In the genomic region with DNA sequence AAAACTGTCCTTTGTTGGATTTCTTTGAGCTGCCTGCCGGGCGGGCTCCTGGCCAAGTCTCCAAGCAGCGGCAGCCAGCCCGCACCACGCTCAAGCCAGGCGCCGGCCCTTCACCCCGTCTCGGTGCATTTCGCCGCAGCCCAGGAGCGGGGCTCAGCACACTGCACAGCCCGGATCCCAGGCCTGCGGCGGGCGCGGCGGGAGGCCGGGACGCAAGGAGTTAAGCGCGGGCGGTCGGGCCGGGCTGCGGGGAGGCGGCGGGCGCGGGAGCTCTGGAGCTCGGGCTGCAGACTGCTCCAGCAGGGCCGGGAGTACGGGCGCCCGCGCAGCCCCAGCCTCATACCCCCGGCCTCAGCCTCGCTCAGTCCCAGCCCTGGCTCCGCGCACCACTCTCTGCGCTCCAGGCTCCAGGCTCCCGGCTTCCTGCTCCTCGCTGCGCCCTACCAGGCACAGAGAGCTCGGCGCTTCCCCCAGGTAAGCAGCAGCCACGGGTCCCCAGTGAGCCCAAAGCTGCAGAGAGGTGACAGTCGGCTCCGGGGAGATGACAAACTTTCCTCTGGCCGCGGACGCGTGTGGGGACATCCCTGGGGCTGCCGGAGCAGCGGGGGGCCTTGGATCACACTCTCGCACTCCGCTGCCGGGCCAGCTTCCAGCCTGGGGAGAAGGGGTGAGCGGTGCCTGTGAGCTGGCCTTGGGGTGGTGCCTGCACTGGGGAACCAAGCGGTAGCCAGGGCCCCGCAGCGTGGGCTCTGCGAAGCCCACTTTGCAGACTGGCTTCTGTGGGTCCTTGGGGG, we compare ENCODE assay signal across 9 mouse cellular contexts. TPM values are rescaled to one million over a fixed set of nuclear protein-coding genes. Genes with fewer than 3 reads are reported as not detected.
A peak's percentile ranks its signal among the peaks of the same experiment; 100 is the strongest.
DNase-seq lines count a peak whose midpoint lies in the region; ATAC-seq lines count a peak whose summit lies in the region.
"Had no signal": no experiment of that assay in that cellular context is flagged by ENCODE, and none has a peak within 500 bp of the region (broad histone marks: within the 10 kb centered on the region; RNA-seq: fewer than 3 reads in every experiment).

No protein-coding gene starts in this region.

- intact Hi-C loops in gastrocnemius, postnatal 14 days (cut with DNase I; ENCODE audit: low total_unique reads): loop anchor here (5.0 kb wide), 1 partner anchor 72 kb away; no protein-coding TSS in a partner anchor

- DNase-seq in gastrocnemius, postnatal 14 days: peak; percentile 47
- DNase-seq in gastrocnemius, adult 18-20 months (ENCODE audit: low spot score): no peak
- DNase-seq in brain, adult 2 months (ENCODE audit: low read depth, low spot score): peak; percentile 82
- peak; percentile 78 for DNase-seq in forebrain, embryonic 11.5 days (ENCODE audit: low spot score)
- DNase-seq in limb, embryonic 10.5 days (ENCODE audit: low spot score): peak; percentile 71
- DNase-seq in thymus, postnatal 0 days (ENCODE audit: low spot score): no peak

- H3K27ac ChIP-seq in forebrain, embryonic 11.5 days (ENCODE audit: low read depth, low read length): 0 out of 2 replicates have a peak overlapping the region, but pooled peaks have one; percentile 14
- peak overlapping the region; percentile 73 for H3K27ac ChIP-seq in hindbrain, embryonic 12.5 days
- H3K27ac ChIP-seq in limb, embryonic 10.5 days: peak overlapping the region; percentile 84
- H3K27ac ChIP-seq in neural tube, embryonic 12.5 days: peak overlapping the region; percentile 53

- peaks cover 3% of the 10 kb centered on the region for H3K27me3 ChIP-seq in forebrain, embryonic 11.5 days (ENCODE audit: control insufficient read depth, insufficient read depth, low read length)
- peaks cover 31% of the 10 kb centered on the region for H3K27me3 ChIP-seq in hindbrain, embryonic 12.5 days
- peaks cover 59% of the 10 kb centered on the region for H3K27me3 ChIP-seq in limb, embryonic 10.5 days (ENCODE audit: low read depth, poor library complexity, severe bottlenecking)
- peaks cover 17% of the 10 kb centered on the region for H3K27me3 ChIP-seq in neural tube, embryonic 12.5 days (replicated peaks)

- ATAC-seq in forebrain, embryonic 11.5 days (replicated peaks; ENCODE audit: low FRiP score): peak; percentile 68
- ATAC-seq in hindbrain, embryonic 12.5 days (ENCODE audit: low FRiP score): peak; percentile 81
- peak; percentile 61 for ATAC-seq in neural tube, embryonic 12.5 days (ENCODE audit: low FRiP score, low read depth)

- H3K9ac ChIP-seq in forebrain, embryonic 11.5 days (ENCODE audit: low read length): peak overlapping the region; percentile 57
- peak overlapping the region; percentile 77 for H3K9ac ChIP-seq in hindbrain, embryonic 12.5 days
- H3K9ac ChIP-seq in neural tube, embryonic 12.5 days: peak overlapping the region; percentile 81

- H3K36me3 ChIP-seq in forebrain, embryonic 11.5 days (ENCODE audit: control insufficient read depth, insufficient read depth, low read length): no peaks in the 10 kb centered on the region
- no peaks in the 10 kb centered on the region for H3K36me3 ChIP-seq in hindbrain, embryonic 12.5 days
- no peaks in the 10 kb centered on the region for H3K36me3 ChIP-seq in limb, embryonic 10.5 days
- no peaks in the 10 kb centered on the region for H3K36me3 ChIP-seq in neural tube, embryonic 12.5 days

- WGBS in forebrain, embryonic 11.5 days: under 1% methylated on average over 62 of the region's 63 CpGs
- WGBS in hindbrain, embryonic 12.5 days: 2% methylated on average over 62 of the region's 63 CpGs
- whole genome bisulfite sequencing in limb, embryonic 10.5 days: 2% methylated on average over 62 of the region's 63 CpGs
- WGBS in neural tube, embryonic 12.5 days: 2% methylated on average over 62 of the region's 63 CpGs

- peak overlapping the region; percentile 52 for H3K4me3 ChIP-seq in forebrain, embryonic 11.5 days (ENCODE audit: low read depth, low read length)
- H3K4me3 ChIP-seq in hindbrain, embryonic 12.5 days: peak overlapping the region; percentile 50
- H3K4me3 ChIP-seq in limb, embryonic 10.5 days: peak overlapping the region; percentile 61
- H3K4me3 ChIP-seq in neural tube, embryonic 12.5 days: peak overlapping the region; percentile 60

- no peaks in the 10 kb centered on the region for H3K9me3 ChIP-seq in forebrain, embryonic 11.5 days (ENCODE audit: control insufficient read depth, low read length)
- H3K9me3 ChIP-seq in hindbrain, embryonic 12.5 days (replicated peaks): no peaks in the 10 kb centered on the region
- H3K9me3 ChIP-seq in limb, embryonic 10.5 days (replicated peaks): no peaks in the 10 kb centered on the region
- H3K9me3 ChIP-seq in neural tube, embryonic 12.5 days: no peaks in the 10 kb centered on the region

- H3K4me2 ChIP-seq in forebrain, embryonic 11.5 days (ENCODE audit: low read depth, low read length, severe bottlenecking): peak overlapping the region; percentile 97
- peak overlapping the region; percentile 84 for H3K4me2 ChIP-seq in hindbrain, embryonic 12.5 days (replicated peaks)
- H3K4me2 ChIP-seq in neural tube, embryonic 12.5 days (replicated peaks): peak overlapping the region; percentile 92

- peaks cover 8% of the 10 kb centered on the region; the same call in 1 of the 2 replicates for H3K4me1 ChIP-seq in forebrain, embryonic 11.5 days (replicated peaks; ENCODE audit: control insufficient read depth, insufficient read depth, low read length)
- peaks cover 41% of the 10 kb centered on the region for H3K4me1 ChIP-seq in hindbrain, embryonic 12.5 days
- peaks cover 36% of the 10 kb centered on the region for H3K4me1 ChIP-seq in limb, embryonic 10.5 days
- H3K4me1 ChIP-seq in neural tube, embryonic 12.5 days: peaks cover 35% of the 10 kb centered on the region

RNA-seq across cellular contexts. Expression of gene Wscd2, which starts 0.5 kb away (rescaled TPM):
- under 1 TPM; 0.44 to 0.72 TPM for total RNA-seq in gastrocnemius, postnatal 14 days (2021)
- under 1 TPM; 0.16 to 0.26 TPM for total RNA-seq in gastrocnemius, adult 18-20 months (2021)
- 6.7 and 7.6 TPM in 2 replicates for polyA plus RNA-seq in forebrain, embryonic 11.5 days (2014; fragmentation: Nextera tagmentation; extraction: Ambion mirVana)
- 13.5 and 14.1 TPM in 2 replicates for polyA plus RNA-seq in hindbrain, embryonic 12.5 days (2016; fragmentation: Nextera tagmentation; extraction: Ambion mirVana)
- 1.5 and 2.0 TPM in 2 replicates for polyA plus RNA-seq in limb, embryonic 10.5 days (2016; fragmentation: Nextera tagmentation; extraction: Ambion mirVana)
- polyA plus RNA-seq in neural tube, embryonic 12.5 days (2016; fragmentation: Nextera tagmentation; extraction: Ambion mirVana): 16.5 and 19.2 TPM in 2 replicates
- 0.10 and 0.23 TPM in 2 replicates for polyA plus RNA-seq in thymus, postnatal 0 days (2015; fragmentation: Nextera tagmentation; extraction: Ambion mirVana)
- polyA plus RNA-seq: C2C12 had no signal

Comparison
In these comparisons a context has a peak if more than half of its experiments do, and no peak if none do; other contexts are left out.
1. DNase-seq: peak in gastrocnemius, postnatal 14 days (single experiment), brain, adult 2 months (single experiment), forebrain, embryonic 11.5 days (single experiment) and limb, embryonic 10.5 days (single experiment); none in gastrocnemius, adult 18-20 months (single experiment) and thymus, postnatal 0 days (single experiment).
2. H3K27ac ChIP-seq: peak in every context shown above with its lines; median percentile 84 in limb, embryonic 10.5 days; 73 in hindbrain, embryonic 12.5 days; 53 in neural tube, embryonic 12.5 days; 14 in forebrain, embryonic 11.5 days.
3. Peak in every context shown above with its lines, with median percentiles within 50 percentile points of each other: ATAC-seq, H3K4me2 ChIP-seq, H3K4me3 ChIP-seq and H3K9ac ChIP-seq.